Mouse (Mus musculus): ENCODE results near the gene Camta1. TPM values are rescaled to one million over a fixed set of nuclear protein-coding genes. Genes with fewer than 3 reads are reported as not detected.
"Not testable (repeated sequence)": the region's sequence is repeated elsewhere in the genome, so short reads cannot be mapped to it uniquely, and the experiment has no call there.

Camta1 gene
- total RNA-seq, 2 experiments from 2014 or later: 40.1 to 77.9 TPM

DNA sequence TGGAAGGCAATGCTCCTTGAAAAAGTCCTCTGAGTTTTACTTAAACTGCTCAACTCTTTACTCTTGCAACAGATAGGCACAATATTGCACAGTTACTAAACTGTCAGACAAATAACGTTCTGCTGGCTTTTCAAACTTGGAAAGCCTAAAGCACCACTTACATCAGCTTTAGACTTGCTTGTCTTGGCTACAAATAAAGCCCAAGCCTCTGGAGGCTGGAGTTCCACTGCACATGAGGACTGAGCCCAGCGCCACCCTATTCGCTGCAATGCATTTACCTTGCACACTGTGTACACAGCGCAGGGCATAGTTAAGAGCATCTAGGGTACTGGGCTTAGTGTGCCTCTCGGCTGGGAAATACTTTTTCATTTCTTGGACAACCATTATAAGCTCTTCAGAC is 818.4 kb downstream of the Camta1 start:
- ATAC-seq (replicated peaks; ENCODE audit: poor library complexity): peak; percentile 14; the same call in 1 of the 2 replicates

DNA sequence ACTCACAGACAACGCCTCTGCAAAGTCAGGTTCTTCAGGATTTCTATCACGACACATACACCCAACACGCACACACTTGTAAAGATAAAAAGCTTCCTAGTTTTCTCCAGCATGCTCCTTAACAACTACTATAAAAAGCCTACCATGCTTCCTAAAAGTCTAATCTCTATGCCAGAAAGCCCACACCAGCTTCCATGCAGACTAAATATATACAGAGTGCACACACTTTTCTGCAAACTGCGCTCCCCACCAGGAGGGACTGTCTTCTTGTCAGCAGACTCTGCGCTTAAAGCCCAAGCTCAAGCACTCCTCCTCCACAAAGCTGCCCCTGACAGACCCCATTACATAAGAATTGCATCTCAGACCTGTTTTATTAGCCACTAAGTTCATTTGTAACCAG is 820.2 kb downstream of the Camta1 start:
- no peak for ATAC-seq (replicated peaks; ENCODE audit: poor library complexity)

DNA sequence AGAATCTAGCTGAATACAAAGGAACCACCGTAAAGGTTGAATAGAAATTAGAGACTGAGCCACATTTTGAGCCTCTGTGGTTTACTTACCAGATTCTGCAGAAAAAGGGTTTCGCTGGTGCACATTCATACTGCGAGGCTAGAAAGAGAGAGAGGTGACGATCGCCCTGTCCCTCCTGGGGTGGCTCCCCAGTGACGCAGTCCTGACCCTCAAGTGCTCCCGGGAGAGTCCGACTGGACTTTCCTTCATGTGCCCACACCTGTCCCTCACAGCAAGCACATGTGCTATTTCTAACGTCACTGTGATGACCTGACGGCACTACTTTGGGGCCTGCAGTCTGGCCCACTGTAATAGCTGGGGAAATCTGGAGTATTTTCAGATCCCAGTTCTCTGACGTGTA is 823.9 kb downstream of the Camta1 start:
- ATAC-seq (replicated peaks; ENCODE audit: poor library complexity): no peak

DNA sequence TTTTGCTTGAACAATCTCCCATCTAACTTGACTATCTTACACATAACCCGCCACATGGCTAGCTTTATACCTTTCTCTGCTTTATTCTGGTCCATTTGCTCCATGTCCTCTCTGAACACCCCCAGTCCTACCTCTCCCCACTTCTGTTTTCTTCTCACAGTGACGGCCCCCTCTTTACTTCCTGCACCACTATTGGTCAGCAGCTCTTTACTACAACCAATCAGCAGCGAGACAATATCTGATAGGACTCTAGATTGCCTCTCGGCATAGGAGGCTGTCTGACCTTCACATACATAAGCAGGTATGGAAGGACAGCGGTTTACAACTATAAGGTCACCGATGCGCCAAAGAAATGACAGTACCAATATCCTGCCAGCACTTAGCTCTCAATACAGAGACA is 825.2 kb downstream of the Camta1 start:
- no peak for ATAC-seq (replicated peaks; ENCODE audit: poor library complexity)

DNA sequence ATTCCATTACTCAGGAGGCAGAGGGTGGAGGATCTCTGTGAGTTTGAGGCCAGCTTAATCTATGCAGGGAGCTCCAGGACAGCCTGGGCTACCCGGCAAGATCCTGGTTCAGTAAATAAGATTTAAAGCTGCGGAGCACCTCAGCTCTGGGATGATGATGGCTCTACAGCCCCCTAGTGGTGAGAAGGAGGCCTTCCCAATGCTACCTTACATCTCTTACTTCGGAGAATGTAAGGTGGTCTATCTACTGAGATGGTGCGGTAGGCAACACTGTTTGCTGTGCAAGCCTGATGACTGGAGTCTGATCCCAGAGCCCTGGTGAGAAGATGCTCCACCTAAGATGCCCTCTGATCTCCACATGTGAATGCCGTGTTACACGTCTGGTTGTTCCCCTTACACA is 834.7 kb downstream of the Camta1 start:
- peak; percentile 85 for ATAC-seq (replicated peaks; ENCODE audit: poor library complexity)

DNA sequence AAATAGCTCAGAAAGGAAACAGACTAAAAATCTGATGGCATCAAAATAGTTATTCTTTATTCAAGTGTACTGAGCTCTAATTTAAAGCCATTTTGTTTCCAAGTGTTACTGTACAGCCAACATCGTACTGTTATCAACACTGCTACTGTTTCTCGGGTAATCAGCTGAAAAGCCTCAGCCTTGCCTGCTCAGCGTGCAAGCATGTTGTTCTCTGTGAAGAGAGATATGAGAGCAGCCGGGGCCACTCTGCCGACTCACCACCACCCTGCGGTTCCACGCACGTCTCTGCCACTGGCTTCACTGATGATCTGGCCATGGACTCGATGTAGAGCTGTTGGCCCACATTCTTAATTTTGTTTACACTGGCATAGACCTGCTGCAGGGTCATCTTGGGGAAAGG is 837.5 kb downstream of the Camta1 start:
- peak; percentile 92 for ATAC-seq (replicated peaks; ENCODE audit: poor library complexity)

DNA sequence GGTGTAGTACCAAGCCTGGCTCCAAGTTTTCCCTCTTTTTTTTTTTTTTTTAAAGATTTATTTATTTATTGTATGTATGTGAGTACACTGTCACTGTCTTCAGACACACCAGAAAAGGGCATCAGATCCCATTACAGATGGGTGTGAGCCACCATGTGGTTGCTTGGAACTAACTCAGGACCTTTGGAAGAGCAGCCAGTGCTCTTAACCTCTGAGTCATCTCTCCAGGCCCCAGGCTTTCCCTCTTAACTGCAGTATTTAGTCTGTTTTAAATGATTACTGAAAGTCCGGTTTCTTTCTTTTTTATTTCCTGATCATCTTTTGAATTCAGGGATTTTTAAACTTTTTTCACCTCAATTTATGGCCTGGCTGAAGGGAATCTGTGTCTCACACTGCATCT is 844.3 kb downstream of the Camta1 start:
- not testable (repeated sequence) for ATAC-seq (replicated peaks; ENCODE audit: poor library complexity)

DNA sequence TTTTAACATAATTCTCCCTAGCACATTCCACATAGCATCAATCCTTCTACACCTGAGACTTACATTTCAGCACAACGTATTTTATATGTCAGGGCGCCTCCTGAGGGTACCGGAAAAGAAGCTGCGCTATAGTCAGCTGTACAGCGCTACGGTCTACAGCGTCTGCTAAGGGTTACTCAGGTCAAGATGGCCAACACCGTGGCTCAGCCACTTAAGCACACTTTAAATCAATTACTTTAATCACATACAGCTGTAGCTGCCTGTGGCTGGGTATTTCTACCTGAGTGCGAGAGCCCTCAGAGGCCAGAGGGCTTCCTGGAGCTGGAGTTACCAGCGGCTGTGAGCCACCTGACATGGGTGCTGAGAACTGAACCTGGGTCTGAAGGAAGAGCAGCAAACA is 845.7 kb downstream of the Camta1 start:
- ATAC-seq (replicated peaks; ENCODE audit: poor library complexity): no peak

DNA sequence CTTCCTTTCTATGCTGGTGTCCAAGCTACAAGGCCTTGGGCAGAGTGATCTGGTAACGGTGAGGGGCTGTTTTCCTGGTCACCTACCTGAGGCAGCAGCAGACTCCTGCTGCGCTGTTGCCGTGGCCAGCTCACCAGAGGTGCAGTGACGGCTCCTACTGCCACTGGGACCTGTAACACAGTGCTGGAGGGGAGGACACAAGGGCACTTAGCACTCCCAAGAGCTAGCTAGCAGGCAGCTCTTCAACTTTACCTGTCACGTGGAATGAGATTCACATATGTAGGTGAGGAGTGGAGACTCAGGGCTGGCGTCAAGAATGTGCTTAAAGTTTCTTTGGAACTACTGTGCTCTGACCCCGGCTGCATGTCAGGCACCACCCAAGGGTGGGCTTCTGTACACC is 851.4 kb downstream of the Camta1 start:
- ATAC-seq (replicated peaks; ENCODE audit: poor library complexity): no peak

DNA sequence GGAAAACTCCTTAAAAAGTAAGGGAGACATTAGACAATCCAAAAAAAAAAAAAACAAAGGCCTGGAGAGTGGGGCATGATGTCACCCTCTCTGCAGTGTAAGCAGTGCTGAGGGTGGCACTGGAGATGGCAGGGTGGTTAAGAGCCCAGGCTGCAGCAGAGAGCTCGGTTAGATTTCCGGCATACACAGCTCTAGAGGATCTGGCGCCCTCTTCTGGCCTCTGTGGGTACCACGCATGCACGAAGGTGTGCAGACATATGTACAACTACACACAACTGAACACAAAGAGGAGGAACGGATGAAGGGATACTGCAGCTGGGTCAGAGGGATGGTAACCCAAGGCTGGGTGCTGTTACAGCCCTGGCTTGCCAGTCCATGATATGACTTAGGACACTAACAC is 854.7 kb downstream of the Camta1 start:
- peak; percentile 82 for ATAC-seq (replicated peaks; ENCODE audit: poor library complexity)

DNA sequence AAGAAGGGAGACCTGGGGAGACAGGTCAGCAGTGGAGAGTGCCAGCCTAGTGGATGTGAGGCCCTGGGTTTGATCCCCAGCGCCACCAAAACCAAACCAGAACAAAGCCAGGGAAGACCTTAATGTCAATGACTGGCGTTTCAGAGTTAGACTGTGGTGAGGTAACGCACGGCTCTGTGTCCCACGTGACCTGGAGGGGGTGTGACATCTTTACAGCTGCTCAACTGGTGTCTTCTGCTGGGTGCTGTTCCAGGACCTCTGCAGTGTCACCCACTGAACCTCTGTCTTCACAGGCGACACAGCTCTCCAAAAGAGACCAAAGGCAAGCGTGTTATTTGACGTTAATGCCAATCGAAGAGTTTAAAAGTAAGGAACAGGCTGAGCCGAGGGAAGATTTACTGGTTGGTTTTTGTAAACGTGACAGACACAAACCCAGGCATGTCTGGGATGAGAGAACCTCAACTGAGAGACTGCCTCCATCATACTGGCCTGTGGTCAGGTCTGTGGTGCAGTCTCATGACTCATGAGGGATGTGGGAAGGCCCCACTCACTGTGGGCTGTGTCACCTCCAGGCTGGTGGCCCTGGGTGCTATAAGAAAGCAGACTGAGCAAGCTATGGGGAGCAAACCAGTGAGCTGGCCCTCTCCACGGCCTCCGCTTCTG is 855.9 kb downstream of the Camta1 start:
- peak; percentile 77 for ATAC-seq (replicated peaks; ENCODE audit: poor library complexity)

DNA sequence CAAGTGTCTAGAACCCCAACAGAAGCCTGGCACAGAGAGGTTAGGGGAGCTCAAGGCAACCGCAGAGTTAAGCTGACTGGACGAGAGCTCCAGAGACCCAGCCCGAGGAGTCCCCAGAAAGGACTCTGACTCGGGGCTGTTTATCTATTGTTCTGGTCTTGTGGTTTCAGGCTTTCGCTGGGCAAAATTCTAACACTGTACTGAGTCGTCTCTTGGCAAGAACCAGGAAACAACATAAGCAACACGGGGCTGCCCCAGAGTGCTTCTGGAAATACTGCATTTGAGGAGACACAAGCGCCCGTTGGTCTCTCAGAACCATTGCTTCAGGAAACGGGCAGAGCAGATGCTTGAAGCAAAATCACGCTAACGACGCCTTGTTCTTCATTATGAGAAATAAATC is 860.3 kb downstream of the Camta1 start:
- peak; percentile 40 for ATAC-seq (replicated peaks; ENCODE audit: poor library complexity)

DNA sequence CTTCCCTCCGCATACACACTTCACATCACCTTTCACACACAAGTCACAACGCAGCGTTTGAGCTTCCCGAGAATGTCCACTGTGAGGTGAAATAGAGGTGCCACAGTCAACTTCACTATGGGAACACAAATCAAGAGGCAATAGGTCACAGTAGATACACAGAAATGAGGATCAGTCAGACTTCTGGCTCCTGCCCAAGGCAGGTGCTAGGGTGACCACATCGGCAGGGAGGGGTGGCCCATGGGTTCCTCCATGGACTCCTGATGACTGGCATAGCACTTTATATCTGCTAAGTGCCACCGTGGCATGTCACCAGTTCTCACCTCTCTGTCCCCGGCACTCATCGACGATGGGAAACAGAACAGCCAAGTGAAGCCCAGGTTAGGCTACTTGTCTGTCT is 863.0 kb downstream of the Camta1 start:
- ATAC-seq (replicated peaks; ENCODE audit: poor library complexity): no peak

DNA sequence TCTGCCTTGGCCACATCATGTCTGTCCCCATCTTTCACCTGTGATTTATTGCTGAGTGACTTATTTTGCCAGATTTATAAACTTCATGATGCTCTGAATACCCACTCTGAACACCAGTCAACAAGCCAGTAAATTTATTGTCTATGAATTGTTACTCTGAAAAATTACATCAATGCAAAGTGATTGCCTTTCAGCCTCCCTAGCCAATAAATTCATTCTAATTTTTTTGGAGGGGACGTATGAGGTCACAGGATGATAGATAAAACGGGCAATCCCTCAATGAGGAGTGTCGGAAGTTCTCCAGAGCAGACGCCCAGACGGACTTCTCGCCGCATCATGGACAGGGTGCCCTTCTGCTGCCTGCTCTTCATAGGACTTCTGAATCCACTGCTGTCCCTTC is 864.9 kb downstream of the Camta1 start, which contains the start of gene Uts2:
TSS of gene Uts2 (plus strand) at position 301 of the 400 bp plus-strand sequence.
- no peak for ATAC-seq (replicated peaks; ENCODE audit: poor library complexity)

DNA sequence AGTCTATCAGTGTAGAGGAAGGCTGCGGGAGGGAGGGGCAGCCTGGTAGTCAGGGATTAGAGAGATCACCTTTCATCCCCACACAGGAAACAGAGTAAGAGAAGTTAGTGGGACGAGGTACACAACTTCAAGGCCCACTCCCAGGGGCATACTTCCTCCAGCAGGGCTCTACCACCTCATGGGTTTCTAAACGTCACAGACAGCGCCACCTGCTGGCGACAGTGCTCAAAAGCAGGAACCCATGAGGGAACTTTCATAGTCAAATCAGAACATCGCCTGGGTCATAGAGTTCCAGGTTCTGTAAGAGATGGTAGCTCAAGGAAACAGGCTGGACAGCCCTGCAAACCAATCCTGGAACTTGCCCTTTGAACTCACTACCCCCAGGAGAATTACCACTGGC is 871.5 kb downstream of the Camta1 start:
- peak; percentile 57 for ATAC-seq (replicated peaks; ENCODE audit: poor library complexity)

DNA sequence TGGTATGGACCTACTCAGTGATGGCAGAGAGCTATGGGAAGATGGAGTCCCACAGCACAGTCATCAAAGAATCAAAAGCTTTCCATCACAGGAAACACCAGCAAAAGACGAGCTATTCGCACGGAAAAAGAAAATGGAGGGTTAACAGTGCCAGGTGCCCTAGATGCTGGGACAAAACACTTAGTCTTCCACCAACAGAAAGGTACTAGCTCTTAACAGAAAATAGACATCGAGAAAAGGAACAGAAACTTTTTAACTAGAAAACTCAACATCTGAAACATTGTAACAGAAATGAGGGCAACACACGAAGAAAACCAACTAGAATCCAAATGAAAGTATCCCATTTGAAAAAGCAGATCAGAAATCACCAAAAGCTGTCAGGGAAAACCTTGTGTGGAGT is 881.5 kb downstream of the Camta1 start:
- ATAC-seq (replicated peaks; ENCODE audit: poor library complexity): no peak

DNA sequence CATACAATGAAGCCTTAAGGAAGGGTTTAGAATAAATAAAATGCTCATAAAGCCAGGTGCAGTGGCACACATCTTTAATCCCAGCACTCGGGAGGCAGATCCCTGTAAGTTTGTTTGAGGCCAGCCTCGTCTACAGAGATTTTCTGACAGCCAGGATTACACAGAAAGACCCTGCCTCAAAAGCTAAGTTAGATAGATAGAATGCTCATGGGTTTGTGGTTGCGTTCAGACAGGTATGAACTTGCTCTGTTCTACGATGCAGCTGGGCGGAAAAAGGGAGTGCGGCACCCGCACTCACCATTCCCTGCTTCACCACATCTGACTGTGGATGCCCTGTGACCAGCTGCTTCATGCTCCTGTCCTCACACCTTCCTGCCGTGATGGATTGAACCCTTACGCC is 882.2 kb downstream of the Camta1 start:
- ATAC-seq (replicated peaks; ENCODE audit: poor library complexity): no peak

DNA sequence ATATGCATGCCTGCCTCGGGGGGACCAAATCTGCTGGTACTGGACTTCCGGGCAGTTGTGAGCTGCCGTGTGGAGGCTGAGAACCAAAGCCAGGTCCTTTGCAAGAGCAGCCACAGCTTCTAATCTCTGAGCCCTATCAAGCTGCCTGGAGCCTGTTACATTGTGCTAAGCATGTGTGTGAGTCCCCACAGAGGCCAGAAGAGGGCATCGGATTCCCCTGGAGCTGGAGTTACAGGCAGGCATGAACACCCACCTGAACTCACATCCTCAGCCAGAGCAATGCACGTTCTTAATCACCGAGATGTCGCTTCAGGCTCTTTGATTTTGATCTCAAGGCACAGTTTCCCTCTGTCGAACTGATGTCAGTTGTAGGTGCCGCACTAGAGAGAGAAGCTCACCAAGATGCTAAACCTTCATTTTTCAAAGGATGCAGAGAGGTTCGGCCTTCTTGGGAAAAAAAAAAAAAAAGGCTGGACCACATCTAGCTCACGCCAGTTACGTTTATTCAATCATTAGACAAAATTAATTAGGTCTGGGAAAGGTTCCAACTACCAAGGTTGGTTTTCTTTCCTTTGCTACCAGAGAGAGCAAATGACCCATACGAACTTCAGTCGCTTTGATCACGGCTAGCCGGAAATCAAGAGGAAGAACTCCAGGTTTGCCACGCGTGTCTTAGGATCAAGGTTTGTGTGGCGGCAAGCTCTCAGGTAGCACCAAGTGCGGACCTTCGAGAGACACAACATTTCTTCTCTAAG is 883.3 kb downstream of the Camta1 start:
- no peak for ATAC-seq (replicated peaks; ENCODE audit: poor library complexity)

DNA sequence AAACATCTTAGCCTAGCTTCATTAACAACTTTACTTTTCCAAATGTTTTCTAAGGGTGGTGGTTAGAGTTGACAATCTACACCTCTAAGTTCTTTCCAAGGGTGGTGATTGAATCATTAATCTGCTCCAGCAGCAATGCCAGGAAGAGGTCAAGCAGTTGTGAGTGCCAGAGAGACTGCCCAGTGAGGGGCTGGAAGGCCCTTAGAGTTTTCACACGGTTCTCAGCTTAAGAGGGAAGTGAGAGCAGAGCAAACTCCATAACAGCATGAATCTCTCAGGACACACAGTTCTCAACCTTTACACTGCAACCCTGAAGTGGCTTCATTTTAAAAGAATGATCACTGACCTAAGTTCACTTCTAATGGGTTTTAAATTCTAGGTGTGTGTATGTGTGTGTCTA is 886.5 kb downstream of the Camta1 start:
- ATAC-seq (replicated peaks; ENCODE audit: poor library complexity): no peak

DNA sequence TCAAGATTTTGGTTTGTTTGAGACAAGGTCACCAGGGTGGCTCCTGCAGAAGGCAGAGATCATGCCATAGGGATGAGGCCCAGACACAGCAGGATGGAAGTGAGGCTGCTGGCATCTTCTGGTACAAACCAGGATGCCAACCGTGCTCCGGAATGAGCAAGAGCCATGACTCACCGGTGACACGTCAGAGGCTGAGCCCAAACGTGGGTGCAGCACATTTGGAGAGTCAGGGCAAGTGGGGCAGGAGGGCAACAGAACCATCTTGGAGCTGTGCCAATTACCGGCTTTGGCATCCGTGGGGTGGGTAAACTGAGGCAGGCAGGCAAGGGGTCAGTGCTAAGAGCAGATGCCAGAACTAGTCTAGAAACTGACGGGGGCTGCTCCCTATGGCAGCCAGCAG is 888.4 kb downstream of the Camta1 start:
- no peak for ATAC-seq (replicated peaks; ENCODE audit: poor library complexity)

DNA sequence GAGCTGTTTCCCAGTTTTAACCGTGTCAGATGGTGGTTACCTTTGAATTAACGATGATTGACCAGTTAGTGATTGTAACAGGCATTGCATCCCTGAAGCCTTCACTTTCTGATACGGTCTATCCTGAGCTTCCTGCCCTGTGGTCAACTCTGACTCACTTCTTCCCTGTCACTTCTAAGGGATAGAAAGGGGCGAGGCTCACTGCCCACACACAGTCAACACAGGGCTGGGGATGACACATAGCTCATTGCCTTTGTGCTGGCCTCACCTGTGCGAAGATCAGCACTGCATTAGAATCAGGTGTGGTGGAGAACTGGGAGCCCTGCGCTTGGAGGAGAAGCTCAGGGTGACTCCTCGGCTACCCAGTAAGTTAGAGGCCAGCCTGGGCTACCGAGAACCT is 892.7 kb downstream of the Camta1 start:
- no peak for ATAC-seq (replicated peaks; ENCODE audit: poor library complexity)

DNA sequence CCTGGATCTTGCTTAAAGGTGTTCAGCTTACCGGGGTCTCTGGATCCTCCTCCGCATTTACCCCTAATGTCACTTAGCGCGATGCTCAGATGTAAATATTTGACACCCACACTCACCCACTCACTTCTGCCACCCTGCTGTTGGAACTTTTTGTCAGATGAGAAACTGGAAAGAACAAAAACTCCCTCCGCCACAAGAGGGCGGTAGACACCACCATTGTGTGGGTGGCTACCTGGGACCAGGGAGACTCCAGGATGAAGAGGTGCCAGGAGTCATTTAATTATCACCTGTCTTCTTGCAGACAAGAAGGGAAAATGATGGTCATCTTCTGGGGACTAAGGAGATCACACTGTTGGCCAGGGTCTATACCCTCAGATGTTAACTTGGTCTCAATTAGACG is 895.1 kb downstream of the Camta1 start:
- ATAC-seq (replicated peaks; ENCODE audit: poor library complexity): peak; percentile 53

DNA sequence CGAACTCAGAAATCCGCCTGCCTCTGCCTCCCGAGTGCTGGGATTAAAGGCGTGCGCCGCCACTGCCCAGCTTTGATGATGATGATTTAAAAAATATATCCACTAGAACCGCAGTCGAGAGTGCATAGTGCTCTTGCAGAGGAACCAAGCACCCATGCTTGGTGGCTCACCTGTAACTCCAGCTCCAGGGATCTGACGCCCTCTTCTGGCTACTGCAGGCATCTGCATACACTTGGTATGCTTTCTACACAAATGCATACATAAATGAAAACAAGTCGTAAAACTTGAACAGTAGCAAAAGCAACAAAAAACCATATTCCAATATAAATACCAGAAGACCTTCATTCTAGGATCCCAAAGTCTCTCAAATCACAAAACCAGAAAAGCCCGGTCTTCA is 896.1 kb downstream of the Camta1 start:
- no peak for ATAC-seq (replicated peaks; ENCODE audit: poor library complexity)

All from megakaryocyte progenitor cell, adult 5-6 weeks (primary cell).